Mouse (Mus musculus) urinary bladder, postnatal 36 days (tissue): Measurements from ENCODE around the gene Trpd52l3.
"Not testable (repeated sequence)": the region's sequence is repeated elsewhere in the genome, so short reads cannot be mapped to it uniquely, and the experiment has no call there.

Source experiments
- DNase-seq, 2 experiments: peaks; one replicate each; pipeline ENCODE4 v3.0.0; 2022; ENCODE audit warnings: low spot score in 2 of 2, mixed read lengths in 1 of 2

Trpd52l3 gene

DNA sequence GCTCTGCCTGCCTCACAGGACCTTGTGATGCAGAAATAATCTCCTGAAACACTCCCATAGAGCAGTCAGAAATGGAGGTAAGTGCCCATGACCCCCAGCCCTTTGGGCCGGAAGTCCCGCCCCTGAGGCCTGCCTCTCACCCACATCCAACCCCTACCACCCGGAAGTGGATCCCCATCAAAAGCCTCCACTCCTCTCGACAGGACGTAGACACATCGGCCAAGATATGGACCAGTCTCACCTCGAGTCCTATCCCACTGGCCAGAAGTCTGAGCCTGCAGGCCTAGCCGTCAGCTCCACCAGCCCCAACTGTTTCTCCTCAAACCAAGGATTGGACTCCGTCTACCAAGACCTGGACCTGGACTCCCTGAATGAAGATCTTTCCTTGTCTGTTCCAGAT, at the start of gene Trpd52l3:
Gene Trpd52l3 (plus strand): TSS at position 170 of the 400 bp plus-strand sequence.
- DNase-seq, result no peak

DNA sequence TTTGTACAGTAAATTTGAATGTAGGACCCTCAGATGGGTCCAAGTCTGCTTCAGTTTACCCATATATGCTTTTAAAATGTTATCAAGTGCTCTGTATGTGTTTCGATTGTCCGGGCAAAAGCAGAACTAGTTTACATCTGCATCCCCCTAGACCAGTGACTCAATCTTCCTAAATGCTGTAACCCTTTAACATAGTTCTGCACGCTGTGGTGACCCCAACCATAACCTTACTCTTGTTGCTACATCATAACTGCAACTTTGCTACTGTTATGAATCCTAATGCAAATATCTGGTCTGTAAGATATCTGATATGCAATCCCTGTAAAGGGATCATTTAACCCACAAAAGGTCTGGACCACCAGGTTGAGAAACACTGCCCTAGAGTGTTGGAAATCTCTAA, 49.8 kb upstream of the Trpd52l3 start:
- DNase-seq, result no peak

DNA sequence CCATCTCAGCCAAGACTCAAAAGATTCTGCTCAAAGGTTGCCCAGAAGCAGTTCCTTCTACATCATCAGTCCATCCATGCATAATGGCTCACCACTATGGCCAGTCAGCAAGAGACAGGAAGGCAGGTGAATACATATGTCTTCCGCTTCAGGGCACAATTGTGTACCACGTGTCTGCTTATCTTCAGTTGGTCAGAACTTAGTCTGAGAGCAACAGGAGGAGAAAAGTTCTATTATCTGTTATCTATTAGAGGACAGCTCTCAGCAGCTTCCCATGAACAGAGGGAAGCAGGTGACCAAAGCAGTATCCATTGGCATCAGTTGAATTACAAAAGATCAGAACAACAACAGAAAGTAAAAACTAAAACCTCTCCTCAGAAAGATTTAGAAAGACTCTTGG, 48.1 kb upstream of the Trpd52l3 start:
- DNase-seq, result no peak

DNA sequence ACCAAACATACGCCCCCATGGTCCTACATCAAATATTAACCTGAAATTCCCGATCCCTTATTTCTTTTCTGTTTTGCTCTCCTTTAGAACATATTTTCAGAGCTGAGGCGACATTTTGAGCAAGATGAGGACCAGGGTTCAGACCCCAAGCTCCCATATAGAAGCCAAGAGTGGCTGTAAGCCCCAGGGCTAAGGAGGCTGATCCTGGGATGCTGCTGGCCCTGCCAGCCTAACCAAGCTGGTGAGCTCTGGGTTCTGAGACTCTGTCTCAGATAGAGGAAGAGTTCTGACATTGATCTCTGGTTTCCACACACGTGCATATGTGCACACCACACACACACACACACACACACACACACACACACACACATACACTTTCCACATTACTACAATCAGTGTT, 42.7 kb upstream of the Trpd52l3 start:
- DNase-seq, result no peak

DNA sequence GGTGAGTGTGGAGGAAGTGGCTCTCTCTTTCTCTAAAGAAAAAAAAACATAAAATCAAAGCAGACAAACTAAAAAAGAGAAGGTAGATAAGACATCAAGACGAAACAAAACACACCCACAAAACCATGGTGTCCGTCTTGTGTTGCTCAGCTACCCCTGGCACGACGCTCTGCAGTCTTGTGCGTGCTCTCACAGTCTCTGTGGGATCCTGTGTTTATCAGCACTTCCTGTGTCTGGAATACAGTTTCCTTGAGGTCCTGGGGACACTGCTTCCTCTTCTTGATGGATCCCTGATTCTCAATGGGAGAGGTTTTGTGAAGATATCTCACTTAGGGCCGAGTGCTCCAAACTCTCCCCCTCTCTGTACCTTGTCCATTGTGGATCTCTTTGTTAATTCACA, 41.7 kb upstream of the Trpd52l3 start:
- DNase-seq, result no peak

DNA sequence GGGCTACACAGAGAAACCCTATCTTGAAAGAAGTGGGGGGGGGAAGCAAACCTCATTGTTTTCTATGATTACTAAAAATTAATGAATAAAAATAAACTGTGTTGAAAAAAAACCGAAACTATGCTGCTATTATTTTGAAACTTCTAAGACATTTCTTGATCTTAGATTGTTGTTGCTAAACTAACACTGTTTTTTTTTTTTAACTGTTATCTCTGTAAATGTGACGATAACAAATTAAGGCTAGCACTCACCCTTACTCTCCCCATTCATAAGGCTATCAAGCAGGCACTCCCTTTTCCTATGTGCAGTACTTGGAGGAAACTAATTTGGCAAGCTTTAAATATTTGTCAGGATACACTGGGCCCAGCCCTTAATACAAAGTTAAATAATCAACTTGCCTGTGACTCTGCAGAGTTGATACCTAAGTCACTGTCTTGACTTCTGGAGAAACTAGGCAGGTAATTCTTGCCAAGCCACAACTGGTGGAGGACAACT, 39.9 kb upstream of the Trpd52l3 start:
- no peak for DNase-seq

DNA sequence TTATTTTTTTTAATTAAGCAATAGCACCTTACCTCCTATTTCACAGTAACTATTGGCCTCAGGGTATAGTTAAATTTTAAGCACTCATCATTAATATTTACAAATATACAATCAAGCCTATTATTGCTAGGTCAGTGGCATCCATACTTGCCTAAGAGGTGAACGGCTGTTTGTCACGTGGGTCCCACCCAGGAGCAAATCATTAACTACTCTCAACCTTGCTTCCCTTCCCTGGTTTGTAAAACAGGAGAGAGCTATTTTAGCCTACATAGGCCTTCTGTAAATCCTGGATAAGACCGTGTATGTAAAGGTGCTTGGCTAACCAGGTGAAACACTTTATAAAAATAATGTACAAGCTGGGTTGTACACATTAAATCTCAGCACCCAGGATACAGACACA, 35.6 kb upstream of the Trpd52l3 start:
- DNase-seq, result no peak

DNA sequence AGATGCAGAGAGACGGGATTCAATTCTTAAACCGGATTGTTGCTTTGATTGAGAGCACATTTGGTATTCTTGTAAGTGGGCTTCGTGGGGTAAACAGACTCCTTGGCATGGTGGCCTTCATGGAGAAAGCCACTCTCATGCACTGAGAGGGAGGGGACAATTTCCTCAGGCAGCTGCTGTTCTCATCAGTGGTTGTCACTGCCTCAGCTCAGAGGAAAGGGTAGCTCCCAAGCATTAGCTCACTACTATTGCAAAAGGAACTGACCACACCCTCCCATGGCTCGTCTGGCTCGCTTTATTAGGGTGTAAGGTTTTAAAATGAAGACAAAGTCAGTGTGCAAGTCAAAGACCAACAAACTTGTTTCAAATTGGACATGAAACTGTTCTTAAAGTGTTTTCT, 30.2 kb upstream of the Trpd52l3 start:
- peak in 1 of 2 experiments; percentile 9 for DNase-seq

DNA sequence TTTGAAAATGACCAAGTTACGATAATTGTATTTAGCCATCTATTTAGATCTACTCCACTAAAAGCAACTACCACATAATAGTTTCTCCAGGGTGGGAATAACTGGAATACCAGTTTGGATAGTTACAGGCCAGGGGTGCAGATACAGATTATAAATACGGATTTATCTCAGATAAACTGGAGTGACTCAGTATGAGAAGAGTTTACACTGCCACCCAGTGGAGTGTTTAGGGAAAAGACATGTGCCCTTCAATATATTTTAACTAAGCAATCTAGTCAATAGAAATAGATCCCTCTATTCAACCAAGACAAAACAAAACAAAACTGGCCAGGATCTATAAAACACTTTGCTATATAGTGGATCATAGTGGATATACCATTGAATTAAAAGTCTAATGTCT, 24.7 kb upstream of the Trpd52l3 start:
- DNase-seq, result no peak

DNA sequence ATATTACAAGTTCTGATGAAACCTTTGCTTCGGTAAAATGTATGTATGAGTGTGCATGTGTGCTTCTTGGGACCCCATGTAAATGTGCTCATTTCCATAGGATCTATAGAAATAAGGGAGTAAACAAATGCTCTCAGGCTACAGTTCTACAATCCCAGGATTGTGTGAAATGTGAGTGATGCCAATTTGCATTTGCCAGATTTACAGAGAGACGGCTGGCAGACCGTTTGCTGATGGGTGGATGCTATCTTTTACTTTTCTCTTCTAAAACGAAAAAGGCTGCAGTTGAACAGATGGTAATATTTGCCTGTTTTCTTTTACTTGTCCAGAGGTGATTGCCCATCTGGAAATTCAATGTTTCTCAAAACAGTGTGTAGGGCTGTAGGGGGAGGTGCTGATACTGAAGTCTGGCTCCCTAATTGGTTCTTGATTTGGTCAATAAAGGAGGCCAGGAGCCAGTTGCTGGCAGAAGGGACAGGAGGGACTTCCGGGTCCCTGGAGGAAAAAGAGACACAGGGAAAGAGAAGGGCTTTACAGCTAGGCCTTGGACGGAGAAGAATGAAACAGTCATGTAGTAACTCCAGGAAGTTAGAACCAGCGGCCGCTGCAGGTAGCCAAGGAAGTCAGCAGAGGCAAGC, 24.0 kb upstream of the Trpd52l3 start:
- no peak for DNase-seq

DNA sequence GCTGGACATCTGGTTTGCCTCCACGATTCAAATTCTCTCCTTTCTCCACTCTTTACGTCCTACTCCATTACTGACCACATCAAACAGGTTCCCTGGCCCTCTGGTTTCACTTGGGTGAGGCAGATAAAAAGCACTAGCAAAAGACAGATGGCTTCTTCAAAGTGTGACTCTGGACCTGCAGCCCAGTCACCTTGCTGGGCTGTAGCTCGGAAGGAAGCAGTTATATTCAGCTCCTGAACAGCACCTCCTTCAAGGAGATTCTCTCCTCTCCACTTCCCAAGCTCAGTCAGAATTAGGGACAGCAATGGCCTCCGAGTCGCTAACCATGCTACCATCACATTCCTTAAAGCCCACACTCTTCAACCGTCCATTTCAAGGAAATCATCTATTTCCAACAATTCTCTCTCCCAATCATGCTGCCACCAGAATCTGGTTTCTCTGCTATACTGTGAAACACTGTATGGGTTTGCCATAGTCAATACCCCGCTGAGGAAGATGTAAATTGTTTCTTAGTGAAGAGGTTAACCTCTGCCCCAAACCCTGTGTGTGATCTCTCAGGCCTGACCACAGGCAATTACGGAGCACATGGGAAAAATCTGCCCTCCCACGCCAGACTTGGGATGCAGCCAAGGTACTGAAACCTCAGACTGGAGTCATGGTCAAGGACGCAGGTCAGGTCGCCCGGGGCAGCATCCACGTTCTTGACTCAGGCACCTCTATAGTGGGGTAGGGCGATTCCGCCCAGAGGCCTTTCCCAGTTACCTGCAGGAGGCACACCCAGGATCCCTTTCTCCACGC, 19.2 kb upstream of the Trpd52l3 start:
- peak in 1 of 2 experiments; percentile 9 for DNase-seq

DNA sequence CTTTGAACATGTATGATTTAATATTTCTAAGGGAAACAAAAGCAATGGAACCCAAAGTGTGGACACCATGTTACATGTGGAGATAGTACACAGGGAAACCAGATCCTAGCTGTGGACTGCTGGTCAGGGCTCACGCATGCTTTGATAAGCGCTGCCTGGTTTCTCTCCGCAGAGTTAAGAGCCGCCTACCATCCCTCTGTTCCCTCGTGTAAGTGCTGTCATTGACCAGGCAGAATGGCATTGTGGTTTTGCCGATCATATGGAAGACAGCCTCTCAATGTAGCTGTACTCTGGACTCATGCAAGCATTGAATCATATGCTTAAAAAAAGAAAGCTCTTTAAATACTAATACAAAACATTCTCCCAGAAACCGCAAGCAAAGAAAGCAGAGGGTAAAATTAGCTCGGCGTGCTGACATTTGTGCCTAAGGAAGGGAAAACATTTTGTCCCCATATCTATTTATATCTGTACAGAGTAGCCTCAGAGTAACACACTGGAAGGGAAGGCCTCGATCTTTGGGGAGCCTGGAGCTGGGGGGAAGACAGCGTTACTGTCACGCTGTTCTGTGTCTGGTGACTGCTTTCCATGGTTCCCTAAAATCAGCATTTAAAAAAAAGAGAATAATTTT, 17.0 kb upstream of the Trpd52l3 start:
- DNase-seq, result no peak

DNA sequence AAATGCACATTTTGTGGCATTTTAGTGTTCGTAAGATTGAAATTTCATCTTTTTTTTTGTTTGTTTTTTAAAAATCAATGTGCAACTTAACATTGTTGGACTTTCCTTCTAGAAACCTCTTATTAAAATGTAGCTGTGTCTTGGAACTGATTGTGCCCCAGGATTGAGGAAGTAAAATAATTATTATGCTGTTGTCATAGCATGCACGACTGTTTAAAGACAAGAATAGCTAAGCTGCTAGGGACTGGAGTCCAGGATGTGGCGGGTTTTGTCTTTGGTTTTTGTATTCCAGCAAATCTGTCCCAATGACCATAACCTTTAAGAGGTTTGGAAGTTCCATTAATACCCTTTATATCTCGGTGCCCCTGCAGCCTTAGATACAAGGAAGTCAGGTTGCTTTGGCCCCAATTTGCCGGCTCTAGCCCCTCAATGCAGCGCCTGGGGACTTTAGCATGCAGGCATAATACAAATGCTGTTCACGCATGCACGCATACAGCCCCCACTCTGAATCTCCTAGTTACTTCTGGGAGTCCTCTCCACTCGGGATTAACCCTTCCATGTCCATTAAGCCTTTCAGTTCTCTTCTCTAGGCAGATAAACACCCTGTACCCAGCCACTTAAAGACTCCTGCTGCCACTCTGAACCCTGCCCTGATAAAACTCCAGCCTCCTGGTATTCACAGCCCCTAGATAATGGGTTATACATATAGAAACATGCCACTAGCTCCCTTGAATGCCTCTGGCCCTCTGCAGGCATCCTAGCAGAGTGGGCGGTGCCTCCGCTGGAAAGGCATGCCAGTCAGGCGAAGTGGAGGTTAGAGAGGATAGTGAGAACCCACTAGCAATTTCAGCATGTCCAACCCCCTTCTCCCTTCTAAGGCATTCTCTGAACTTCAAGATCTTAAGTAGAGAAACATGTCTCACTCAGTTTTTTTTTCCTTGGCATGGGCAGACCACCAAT, 2.9 kb upstream of the Trpd52l3 start:
- DNase-seq, result no peak

DNA sequence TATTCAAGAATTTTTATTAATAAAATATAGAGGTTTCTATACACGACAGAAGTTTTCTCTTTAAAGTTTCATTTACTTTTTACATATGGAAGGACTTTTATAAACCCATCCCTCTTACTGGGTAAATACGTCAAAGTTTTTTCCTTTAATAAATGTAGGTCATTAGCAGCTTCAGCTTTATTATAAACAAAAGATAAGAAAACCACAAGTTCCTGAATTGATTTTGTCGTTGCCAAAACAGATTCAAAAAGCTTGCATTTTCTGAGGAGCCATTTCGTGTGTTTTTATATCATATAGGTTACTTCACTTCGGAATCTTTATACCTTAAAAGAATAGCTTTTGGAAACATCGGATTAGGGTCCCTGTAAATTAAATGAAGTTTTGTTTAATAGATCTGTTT, 2.0 kb upstream of the Trpd52l3 start:
- no peak for DNase-seq

DNA sequence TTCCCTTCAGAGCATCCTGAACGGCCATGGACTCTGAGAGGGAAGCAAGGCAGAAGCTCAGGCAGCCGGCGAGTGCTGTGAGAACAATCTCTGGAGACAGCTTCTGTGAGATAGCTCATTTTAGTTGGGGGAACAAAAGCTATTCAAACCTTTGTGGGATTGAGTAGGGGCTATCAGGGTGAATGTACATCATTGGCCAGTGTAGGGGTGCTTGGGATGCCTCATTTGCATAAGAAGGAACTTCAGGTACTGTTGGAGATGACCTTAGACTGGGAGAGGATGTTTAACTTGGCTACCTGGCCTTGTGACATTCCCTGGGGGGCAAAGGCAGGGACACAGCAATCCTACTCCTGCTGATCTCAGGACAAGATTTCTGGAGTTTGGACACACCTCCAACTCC, 2.8 kb downstream of the Trpd52l3 start:
- DNase-seq, result no peak

DNA sequence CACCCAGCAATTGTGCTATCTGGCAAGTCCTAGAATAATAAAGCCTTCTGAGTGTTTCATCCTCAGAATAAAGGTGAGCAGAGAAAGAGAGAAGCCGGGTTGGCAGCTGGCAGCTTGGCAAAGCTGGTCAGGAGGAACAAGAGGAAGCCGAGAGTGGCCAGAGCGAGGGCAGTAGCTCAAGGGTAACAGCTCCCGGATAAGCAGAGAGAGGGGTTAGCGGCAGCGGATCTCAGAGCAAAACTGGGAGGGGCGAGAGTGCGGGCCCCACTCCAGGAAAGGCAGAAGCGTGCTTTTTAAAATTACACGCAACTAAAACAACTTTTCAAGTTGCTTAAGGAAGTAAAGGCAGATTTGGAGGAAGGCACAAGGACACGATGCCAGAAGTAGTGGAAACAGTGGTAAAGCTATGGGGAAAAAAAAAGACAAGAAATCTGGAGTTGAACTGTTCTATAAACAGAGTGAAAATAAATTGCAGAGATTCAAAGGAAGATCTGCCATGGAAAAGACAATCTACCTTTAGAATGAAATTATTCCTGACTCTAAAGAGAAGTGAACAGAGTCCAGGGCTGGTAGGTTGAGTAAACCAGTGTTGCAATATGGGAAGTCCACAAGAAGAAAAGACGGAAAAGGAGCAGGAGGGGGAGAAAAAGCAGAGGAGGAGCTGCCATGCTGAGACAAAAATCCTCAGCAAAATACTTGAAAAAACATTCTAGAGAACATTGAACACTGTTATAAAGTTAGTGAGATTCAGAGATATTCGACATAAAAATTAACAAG, 7.1 kb downstream of the Trpd52l3 start:
- no peak for DNase-seq

DNA sequence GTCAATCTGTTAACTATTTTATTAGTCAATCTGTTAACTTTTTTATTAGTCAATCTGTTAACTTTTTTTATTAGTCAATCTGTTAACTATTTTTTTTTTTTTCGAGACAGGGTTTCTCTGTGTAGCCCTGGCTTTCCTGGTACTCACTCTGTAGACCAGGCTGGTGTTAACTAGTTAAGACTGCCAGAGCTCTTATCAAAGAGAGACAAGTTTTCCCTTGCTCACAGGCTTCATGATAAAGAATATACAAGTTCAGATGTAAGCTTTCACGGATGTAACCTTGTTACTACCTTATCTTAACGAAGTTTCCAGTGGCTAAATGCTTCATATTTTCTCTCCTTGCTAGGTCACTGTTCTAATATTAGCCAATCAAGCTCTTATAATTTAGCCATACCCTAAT, 10.7 kb downstream of the Trpd52l3 start:
- no peak for DNase-seq

DNA sequence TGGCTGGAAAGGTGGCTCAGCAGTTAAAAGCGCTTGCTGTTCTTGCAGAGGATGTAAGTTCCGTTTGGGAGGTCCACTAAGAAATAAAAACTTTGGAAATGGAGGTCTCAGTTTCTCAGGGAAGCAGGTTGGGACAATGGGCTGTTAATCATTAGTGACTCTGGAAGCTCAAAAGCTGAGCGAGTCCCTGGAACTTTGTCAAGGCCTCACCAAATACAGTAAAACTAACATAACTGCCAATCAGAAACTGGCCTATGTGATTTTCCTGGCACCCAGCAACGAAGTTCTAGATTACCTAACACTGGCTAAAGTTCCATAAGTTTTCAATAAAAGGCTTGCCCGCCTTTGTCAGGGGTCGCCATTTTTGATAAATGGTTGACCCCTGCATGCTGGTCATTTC, 12.6 kb downstream of the Trpd52l3 start:
- DNase-seq, result no peak

DNA sequence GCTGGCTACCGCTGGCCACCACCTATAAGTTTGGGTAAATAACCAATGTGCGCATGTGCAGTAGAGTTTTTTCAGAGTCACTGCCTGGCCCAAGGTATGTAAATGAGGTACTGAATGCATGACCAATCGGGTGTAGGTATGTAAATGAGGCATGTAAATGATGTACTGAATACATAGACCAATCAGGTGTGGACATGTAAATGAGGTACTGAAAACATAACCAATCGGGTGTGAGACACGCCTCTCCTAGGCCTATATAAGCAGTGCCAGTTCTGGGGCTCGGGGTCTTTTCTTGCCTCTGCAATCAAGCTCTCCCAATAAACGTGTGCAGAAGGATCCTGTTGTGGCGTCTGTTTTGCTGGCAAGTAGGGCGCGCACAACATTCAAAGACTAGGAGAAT, 19.8 kb downstream of the Trpd52l3 start:
- DNase-seq, result not testable (repeated sequence)

DNA sequence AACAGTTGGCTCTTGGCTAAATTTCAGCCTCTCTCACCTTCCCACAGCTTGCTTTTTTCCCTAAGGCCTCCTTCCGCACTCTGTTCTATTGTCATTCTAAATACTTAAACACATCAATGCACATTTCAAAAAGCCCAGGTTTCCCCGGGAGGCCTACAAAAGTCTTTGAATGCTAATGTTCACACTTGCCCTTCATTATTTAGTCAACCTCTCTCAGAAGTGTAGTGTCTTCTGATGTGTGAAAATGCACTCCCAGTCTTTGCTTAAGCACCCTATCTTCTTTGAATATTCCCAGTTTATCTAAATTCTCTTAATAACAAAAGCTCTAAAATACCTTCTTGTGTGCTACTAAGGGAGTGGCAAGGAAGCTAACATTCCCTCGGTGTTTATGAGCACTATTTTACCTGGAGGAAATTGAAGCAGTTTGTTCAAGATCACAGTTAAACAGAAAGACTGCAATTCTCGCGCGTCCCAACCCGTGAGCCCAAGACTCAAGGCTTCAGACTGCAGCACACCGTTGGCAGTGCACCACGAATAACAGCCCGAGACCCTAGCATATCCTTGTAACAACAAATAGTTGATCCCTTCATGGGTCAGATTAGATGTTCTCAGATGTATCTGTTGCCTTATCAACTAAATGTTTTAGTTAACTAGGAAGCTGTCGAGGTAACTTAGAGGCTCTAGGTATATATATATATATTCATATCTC, 25.6 kb downstream of the Trpd52l3 start:
- DNase-seq, result no peak
